Mouse (Mus musculus): ENCODE results near the gene Rpap2. TPM values are rescaled to one million over a fixed set of nuclear protein-coding genes. Genes with fewer than 3 reads are reported as not detected.

Rpap2 gene
- total RNA-seq (2022): 10 to 100 TPM; 20.3 to 26.4 (median 22.6) TPM

- DNase-seq (ENCODE audit: low spot score in 2 of 2): peak; percentile 67 to 81
Measured at GRCm38 (mm10) chr5:107597301-107598077, at the start of gene Rpap2, which contains the start of gene Glmn. TSS of gene Rpap2 (plus strand) at chr5:107597373. TSS of gene Glmn (minus strand) at chr5:107597888.

DNA sequence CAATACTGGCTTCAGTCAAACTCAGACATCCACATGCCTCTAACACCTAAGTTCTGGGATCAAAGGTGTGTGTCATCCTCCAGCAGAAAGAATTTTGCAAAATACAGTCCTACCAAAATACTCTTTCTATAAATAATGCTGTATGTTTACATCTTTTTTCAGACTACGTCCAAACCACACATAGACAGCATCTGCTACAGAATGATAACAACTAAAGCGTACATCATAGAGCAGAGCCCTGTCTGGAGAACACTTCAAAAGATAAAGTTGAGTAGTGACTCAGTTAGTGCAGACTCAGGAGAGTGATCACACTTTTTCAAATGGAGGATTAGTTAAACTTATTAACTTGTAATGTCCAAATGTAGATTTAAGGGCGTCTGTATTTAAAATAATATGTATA, 49.2 kb upstream of the Rpap2 start:
- no peak for DNase-seq (ENCODE audit: low spot score in 2 of 2)

GRCm38 (mm10) chr5:107548444-107548843, 48.7 kb upstream of the Rpap2 start:
- no peak for DNase-seq (ENCODE audit: low spot score in 2 of 2)

- DNase-seq (ENCODE audit: low spot score in 2 of 2): no peak
Measured at GRCm38 (mm10) chr5:107554336-107554735, 42.8 kb upstream of the Rpap2 start.

DNA sequence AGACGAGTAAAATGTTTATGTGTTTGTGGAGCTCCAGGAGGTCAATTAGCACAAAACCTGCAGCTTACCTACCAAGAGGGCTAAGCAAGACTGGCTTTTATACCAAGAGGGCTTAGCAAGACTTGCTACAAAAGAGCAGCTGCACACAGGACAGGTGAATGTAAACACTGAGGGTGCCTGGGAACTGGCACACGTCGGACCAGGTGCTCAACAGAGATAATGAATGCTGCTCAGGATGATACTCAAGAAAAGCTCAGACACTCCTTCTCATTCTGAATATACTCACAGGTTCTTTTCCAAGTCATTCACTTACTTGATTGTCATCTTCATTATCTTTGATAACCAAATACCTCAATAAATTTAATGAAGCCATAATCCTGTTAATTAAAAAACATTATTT, 40.2 kb upstream of the Rpap2 start:
- DNase-seq (ENCODE audit: low spot score in 2 of 2): no peak

DNA sequence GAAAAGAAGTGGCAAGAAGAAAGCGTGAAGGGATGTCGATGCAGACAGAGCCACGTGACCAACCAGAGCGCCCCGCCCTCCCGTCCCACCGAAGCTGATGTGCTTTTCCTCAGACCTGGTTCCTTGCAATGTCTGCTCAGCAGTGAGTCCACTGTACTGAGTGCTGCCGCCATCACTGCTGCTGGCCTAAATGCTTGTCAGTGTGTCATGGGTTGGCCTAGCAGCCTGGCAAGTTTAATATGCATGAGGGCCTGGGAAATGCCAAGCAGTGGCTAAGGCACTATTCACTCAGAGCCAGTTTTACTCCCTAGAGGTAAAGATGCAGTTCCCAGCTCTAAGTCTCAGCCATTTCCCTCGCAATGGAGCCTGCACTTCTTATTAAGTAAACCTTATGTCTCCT, 28.0 kb upstream of the Rpap2 start:
- no peak for DNase-seq (ENCODE audit: low spot score in 2 of 2)

- DNase-seq (ENCODE audit: low spot score in 2 of 2): no peak
Measured at GRCm38 (mm10) chr5:107598380-107598779, 1.2 kb downstream of the Rpap2 start.

DNA sequence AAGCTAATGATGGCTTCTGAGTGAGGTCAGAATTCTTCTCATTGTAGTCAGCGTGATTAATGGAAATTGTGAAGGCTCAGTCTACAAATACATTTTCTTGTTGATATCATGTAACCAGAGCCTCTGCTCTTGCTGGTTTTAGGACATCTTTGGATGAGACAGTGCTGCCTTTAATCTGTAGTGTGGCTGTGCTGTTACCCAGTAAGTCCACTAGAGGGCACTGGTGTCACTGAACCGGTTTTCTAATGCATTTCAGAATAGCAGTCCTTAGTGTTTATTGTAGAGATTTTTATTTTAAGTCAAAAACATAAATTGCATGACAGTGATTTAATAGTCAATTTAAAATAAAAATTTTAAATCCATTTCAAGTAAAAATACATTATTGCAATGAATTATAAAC, 14.1 kb downstream of the Rpap2 start:
- peak; percentile 28 to 67 for DNase-seq (ENCODE audit: low spot score in 2 of 2)

GRCm38 (mm10) chr5:107617986-107618385, 20.8 kb downstream of the Rpap2 start:
- DNase-seq (ENCODE audit: low spot score in 2 of 2): no peak

GRCm38 (mm10) chr5:107621327-107621726, 24.2 kb downstream of the Rpap2 start:
- no peak for DNase-seq (ENCODE audit: low spot score in 2 of 2)

DNA sequence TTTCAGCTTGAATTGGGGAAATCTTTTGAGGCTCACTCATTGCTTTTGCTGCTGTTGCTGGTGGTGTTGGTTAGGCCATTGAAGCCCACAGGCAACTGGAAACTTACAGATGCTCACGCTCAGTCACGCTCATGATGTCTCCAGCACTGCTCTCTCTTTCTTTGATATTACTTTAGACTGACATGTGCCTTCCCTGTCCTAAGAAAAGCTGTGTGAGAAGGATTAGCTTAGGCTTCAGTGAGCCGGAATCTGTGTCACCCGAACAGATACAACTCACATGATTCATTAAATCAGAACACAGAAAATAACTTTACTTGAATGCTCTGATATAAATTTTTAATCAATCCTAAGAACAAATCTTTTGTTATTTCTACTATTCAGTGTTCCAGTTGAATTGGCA, 36.5 kb downstream of the Rpap2 start:
- no peak for DNase-seq (ENCODE audit: low spot score in 2 of 2)

DNA sequence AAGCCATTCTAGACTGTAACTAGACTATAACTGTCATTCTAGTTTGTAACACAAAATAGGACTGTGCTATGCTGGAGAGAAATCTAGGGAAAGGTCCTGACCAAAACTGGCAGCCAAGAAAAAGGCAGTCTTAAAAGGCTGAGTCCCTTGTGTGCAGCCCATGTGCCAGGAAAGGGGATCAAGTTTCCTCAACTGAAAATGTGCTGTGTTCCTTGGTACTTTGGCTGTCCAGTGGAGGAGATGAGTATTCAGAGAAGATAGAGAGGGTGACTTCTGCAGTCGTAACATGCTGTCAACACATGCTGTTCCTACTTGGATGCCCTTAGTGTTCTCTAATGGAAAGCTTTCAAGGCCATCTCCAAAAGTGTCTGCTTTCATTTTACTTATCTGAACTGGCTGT, 39.9 kb downstream of the Rpap2 start:
- no peak for DNase-seq (ENCODE audit: low spot score in 2 of 2)

- no peak for DNase-seq (ENCODE audit: low spot score in 2 of 2)
Measured at GRCm38 (mm10) chr5:107638366-107638765, 41.2 kb downstream of the Rpap2 start.

GRCm38 (mm10) chr5:107644595-107644994, 47.4 kb downstream of the Rpap2 start:
- DNase-seq (ENCODE audit: low spot score in 2 of 2): no peak

DNA sequence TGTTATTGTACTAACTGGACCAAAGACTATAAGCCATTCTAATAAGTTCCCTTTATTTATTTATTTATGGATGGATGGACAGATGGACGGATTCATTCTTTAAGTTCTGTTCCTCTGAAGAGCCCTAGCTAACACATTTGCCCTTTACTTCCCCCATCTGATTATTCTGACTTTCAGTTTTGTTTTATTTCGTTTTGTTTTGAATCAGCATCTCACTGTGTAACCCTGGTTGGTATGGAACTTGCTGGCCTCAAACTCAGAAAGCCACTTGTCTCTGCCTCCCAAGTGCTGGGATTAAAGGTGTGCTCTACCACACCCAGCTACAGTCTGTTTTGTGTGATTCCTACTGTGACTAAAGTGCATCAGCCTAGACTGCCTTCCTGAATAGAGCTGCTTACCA, 48.8 kb downstream of the Rpap2 start:
- no peak for DNase-seq (ENCODE audit: low spot score in 2 of 2)

GRCm38 (mm10) chr5:107647580-107647979, 50.4 kb downstream of the Rpap2 start:
- DNase-seq (ENCODE audit: low spot score in 2 of 2): no peak

GRCm38 (mm10) chr5:107648552-107649125, 51.5 kb downstream of the Rpap2 start:
- no peak for DNase-seq (ENCODE audit: low spot score in 2 of 2)

- no peak for DNase-seq (ENCODE audit: low spot score in 2 of 2)
Measured at GRCm38 (mm10) chr5:107649680-107650079, 52.5 kb downstream of the Rpap2 start.

GRCm38 (mm10) chr5:107650427-107650826, 53.3 kb downstream of the Rpap2 start:
- DNase-seq (ENCODE audit: low spot score in 2 of 2): no peak

DNA sequence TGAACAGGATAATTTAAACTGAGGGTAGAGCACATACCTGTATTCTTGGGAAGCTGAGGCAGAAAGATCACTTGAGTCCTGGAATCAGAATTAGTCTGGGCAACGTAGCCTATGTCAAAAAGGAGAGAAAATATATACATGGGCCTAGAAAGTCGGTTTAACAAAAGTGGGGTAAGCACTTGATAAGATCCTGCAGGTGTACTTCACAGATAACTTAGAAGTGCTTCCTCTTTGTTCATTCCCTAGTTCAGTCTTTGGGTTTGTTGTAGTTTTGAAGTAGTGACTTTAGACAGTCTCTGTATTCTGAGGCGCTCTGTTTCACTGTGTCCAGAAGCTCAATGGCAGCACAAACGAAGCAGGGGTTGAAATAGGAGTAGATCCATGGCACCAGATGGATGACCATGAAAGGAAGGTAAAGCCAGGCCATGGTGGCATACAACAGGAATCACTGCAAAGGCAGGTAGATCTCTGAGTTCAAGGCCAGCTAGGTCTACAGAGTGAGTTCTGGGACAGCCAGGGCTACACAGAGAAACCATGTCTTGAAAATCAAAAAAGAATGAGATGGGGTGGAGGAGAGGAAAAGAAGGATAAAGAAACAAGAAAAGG, 55.0 kb downstream of the Rpap2 start:
- DNase-seq (ENCODE audit: low spot score in 2 of 2): no peak

GRCm38 (mm10) chr5:107678392-107678791, 81.2 kb downstream of the Rpap2 start:
- DNase-seq (ENCODE audit: low spot score in 2 of 2): no peak

DNA sequence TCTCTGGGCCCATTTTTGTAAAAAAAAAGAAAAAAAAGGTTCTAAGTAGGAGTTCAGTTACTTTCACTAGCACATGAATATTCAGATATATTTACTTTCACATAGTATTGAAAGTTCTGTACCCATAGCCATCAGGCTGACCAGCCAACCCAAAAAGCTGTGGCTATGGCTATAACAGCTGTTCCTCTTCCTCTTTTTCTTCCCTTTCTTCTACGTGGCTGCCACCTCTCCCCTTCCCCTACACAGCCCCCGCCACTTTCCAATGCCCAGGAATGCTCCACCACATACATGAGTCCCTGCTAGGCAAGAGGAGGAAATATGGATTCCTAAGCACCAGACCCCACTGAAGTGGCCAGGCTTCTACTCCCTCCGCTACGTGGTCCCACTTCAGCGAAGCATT, 84.1 kb downstream of the Rpap2 start:
- no peak for DNase-seq (ENCODE audit: low spot score in 2 of 2)

- no peak for DNase-seq (ENCODE audit: low spot score in 2 of 2)
Measured at GRCm38 (mm10) chr5:107684380-107684779, 87.2 kb downstream of the Rpap2 start.

Data from layer of hippocampus, adult 8-10 months (tissue).